Mouse (Mus musculus) hindbrain, postnatal 0 days (tissue): ENCODE data around the gene Dnaic2. TPM values are rescaled to one million over a fixed set of nuclear protein-coding genes. Genes with fewer than 3 reads are reported as not detected.

Source experiments
- ATAC-seq: fragments of 200-750 bp; cut with Nextera tagmentation; 2 replicates; pipeline ENCODE4 v1.8.0; 2017; ENCODE audit warnings: mild to moderate bottlenecking, moderate TSS enrichment, moderate library complexity
- DNase-seq: peaks from one replicate; pipeline ENCODE4 v3.0.0-alpha.2; 2015; ENCODE audit warnings: low spot score
- H3K27ac ChIP-seq: fragments of 300-500 bp; sonication (generic); 2 replicates; pipeline ENCODE4 v1.5.1; 2014; ENCODE audit warnings: mild to moderate bottlenecking
- H3K27me3 ChIP-seq: fragments of 300-500 bp; sonication (generic); 2 replicates; pipeline ENCODE4 v1.6.1; 2014; ENCODE audit warnings: low read length, mixed read lengths; ENCODE audit not compliant: insufficient read depth
- H3K36me3 ChIP-seq: fragments of 300-500 bp; sonication (generic); 2 replicates; pipeline ENCODE4 v1.6.1; 2014; ENCODE audit warnings: low read length, mixed read lengths; ENCODE audit not compliant: insufficient read depth
- H3K4me1 ChIP-seq: fragments of 300-500 bp; sonication (generic); 2 replicates; pipeline ENCODE4 v1.6.1; 2014; ENCODE audit warnings: antibody characterized with exemption, low read length, mixed read lengths; ENCODE audit not compliant: insufficient read depth
- H3K4me2 ChIP-seq: fragments of 300-500 bp; sonication (generic); 2 replicates; pipeline ENCODE4 v1.6.1; 2014; ENCODE audit warnings: low read depth, mild to moderate bottlenecking, low read length, moderate library complexity, mixed read lengths
- H3K4me3 ChIP-seq: fragments of 300-500 bp; sonication (generic); 2 replicates; pipeline ENCODE4 v1.5.1; 2014; ENCODE audit warnings: low read length
- H3K9ac ChIP-seq: fragments of 300-500 bp; sonication (generic); replicated peaks from 2 replicates; pipeline ENCODE4 v1.6.1; 2014; ENCODE audit warnings: mild to moderate bottlenecking, low read length, moderate library complexity, mixed read lengths
- H3K9me3 ChIP-seq: fragments of 300-500 bp; sonication (generic); 2 replicates; pipeline ENCODE4 v1.6.1; 2016; ENCODE audit warnings: low read length, mixed read lengths
- CTCF ChIP-seq: IDR thresholded peaks from 2 replicates; pipeline ENCODE4 v1.5.1; 2016; ENCODE audit warnings: antibody characterized with exemption, control low read depth, low read depth
- WGBS: fragments of 180-500 bp; shearing (Covaris S2); extraction: QIAGEN DNeasy Blood & Tissue Kit; methylation state at CpG from one replicate; pipeline ENCODE4 v1.1.7; 2014; 5-methylcytosine and 5-hydroxymethylcytosine counted together
- polyA plus RNA-seq: library from polyadenylated mRNA; unstranded; fragments of >200 nt; fragmentation: Nextera tagmentation; extraction: Ambion mirVana; gene quantifications from 2 replicates; pipeline ENCODE4 v1.2.1, GENCODE M21; 2015
- total RNA-seq: library from RNA; depleted of rRNA; stranded (reverse); fragments of >200 nt; gene quantifications from 2 replicates; pipeline ENCODE4 v1.2.3, GENCODE M21; 2014

The Dnaic2 gene
- total and polyA plus RNA-seq, 2 experiments from 2014 or later: 3.2 to 5.1 TPM

DNA sequence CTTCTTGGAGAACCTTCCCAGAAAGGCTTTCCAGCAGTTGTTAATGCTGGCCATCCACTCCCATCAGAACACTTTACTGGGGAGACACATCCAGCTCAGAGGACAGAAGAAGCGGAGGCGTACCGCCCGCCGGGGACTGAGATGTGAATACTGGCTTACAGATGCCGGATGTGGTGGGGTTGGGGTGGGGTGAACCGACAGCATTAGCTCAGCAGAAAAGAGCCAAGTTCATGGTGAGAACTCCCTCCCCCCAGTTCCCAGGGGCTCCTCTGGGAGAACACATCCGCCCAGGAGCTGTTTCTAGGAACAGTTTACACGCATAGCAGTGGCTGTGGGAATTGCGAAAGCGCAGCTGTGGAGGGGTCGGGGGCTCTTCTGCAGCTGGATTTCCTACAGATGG is 27.7 kb upstream of the Dnaic2 start:
- no peaks in the 10 kb centered on the region for H3K9me3 ChIP-seq
- 0 out of 2 replicates have a peak, but pooled peaks cover 9% of the 10 kb centered on the region for H3K4me1 ChIP-seq
- WGBS: 79% methylated on average over 12 of the region's 12 CpGs
- no peak overlapping the region for H3K9ac ChIP-seq
- no peak for DNase-seq
- H3K4me3 ChIP-seq: no peak overlapping the region
- H3K4me2 ChIP-seq: no peak overlapping the region
- ATAC-seq: no peak
- H3K27ac ChIP-seq: no peak overlapping the region
- TF ChIP-seq CTCF: no peak
- no peaks in the 10 kb centered on the region for H3K27me3 ChIP-seq
- no peaks in the 10 kb centered on the region for H3K36me3 ChIP-seq

DNA sequence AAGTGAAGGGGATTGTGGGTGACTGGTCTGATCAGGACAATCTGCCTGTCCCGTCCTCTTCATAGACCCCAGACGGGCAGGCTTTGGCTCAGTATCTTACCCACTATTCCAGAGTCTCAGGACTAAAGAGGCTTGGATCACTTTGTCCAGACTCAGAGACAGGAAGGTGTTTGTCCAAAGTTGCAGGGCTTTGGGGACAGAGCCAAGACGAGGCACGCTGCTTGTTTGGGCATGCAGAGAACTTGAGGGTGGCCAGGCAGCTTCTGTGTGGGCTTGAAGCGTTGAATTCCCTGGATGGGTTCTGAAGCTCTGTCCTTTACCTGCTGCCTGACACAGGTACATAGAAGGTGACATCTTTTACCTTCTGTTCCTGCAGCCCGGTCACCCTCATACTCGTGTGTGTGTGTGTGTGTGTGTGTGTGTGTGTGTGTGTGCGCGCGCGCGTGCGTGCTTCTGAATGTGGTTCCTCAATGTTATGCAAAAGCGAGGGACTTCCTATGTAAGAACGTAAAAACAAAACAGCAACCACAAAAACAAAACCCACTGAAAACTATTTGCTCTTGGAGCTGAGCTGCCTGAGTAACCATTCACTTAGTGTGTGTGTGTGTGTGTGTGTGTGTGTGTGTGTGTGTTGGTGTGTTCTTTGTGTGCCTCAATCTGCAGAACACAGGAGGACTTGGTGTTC is 24.8 kb upstream of the Dnaic2 start:
- DNase-seq (peak; percentile 43), ATAC-seq (no peak)
- H3K27me3 ChIP-seq: no peaks in the 10 kb centered on the region
- WGBS: 78% methylated on average over 15 of the region's 15 CpGs
- no peak overlapping the region for H3K9ac ChIP-seq
- H3K4me2 ChIP-seq: no peak overlapping the region
- TF ChIP-seq CTCF: no peak
- H3K36me3 ChIP-seq: no peaks in the 10 kb centered on the region
- no peak overlapping the region; the same call in 1 of the 2 replicates for H3K27ac ChIP-seq
- H3K9me3 ChIP-seq: no peaks in the 10 kb centered on the region
- H3K4me3 ChIP-seq: no peak overlapping the region
- peaks cover 13% of the 10 kb centered on the region; the same call in 1 of the 2 replicates for H3K4me1 ChIP-seq

- 74% methylated on average over 6 of the region's 6 CpGs for WGBS
- peak overlapping the region; percentile 46; the same call in 1 of the 2 replicates for H3K27ac ChIP-seq
- no peak for DNase-seq
Measured at GRCm38 (mm10) chr11:114702996-114703361, 24.2 kb upstream of the Dnaic2 start.

DNA sequence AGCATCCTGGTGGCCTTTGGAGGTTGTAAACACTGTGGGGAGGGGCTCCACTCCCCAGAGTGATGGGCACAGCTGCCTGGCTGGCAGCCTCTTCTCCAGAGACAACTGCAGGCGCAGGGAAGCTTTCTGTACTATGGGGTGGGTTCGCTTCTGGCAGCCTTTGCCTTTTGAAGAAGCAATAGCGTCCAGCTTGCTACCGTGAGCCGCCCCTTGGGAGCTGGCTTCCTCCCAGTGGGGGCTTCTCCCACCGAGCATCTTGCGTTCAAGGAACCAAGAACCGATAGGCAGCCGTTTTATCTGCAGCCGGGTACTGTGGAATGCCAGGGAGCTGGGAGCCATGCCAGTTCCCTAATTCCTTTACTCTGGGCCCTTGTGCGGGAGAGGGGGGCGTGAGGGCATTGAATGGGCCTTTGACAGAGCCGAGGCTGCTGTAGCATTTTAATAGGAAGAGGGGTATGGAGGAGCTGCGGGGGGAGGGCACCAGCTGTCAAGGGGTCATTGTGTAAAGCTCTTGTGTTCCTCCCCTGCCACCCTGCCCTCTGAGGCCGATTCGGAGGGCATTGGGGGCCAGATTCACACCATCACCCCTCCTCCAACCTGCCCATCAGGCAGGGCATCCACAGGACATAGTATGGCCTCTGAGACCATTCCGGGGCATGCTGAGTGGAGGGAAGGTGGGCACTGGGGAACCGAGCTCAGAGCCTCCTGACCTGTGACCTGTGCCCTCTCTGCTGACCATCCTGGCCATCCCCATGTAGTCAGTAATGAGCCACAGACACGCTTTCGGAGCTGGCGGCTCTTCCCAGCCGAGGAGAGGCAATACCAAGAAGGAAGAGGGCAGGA is 22.9 kb upstream of the Dnaic2 start:
- H3K4me2 ChIP-seq: no peak overlapping the region
- no peak for TF ChIP-seq CTCF
- WGBS: 23% methylated on average over 22 of the region's 22 CpGs
- peak; percentile 95 for ATAC-seq
- H3K27ac ChIP-seq: peak overlapping the region; percentile 46; the same call in 1 of the 2 replicates
- DNase-seq: peak; percentile 87
- no peaks in the 10 kb centered on the region for H3K9me3 ChIP-seq
- H3K4me3 ChIP-seq: no peak overlapping the region
- H3K9ac ChIP-seq: no peak overlapping the region
- no peaks in the 10 kb centered on the region for H3K27me3 ChIP-seq
- no peaks in the 10 kb centered on the region for H3K36me3 ChIP-seq
- peaks cover 13% of the 10 kb centered on the region; the same call in 1 of the 2 replicates for H3K4me1 ChIP-seq

More at GRCm38 (mm10) chr11:114702996-114703361, 24.2 kb upstream of the Dnaic2 start:
- Histone ChIP-seq H3K4me1 (peaks cover 13% of the 10 kb centered on the region; the same call in 1 of the 2 replicates), H3K4me3 (no peak overlapping the region), H3K27me3 (no peaks in the 10 kb centered on the region), H3K4me2 (no peak overlapping the region), H3K9ac (no peak overlapping the region), H3K9me3 (no peaks in the 10 kb centered on the region), H3K36me3 (no peaks in the 10 kb centered on the region)
- no peak for TF ChIP-seq CTCF
- no peak for ATAC-seq

DNA sequence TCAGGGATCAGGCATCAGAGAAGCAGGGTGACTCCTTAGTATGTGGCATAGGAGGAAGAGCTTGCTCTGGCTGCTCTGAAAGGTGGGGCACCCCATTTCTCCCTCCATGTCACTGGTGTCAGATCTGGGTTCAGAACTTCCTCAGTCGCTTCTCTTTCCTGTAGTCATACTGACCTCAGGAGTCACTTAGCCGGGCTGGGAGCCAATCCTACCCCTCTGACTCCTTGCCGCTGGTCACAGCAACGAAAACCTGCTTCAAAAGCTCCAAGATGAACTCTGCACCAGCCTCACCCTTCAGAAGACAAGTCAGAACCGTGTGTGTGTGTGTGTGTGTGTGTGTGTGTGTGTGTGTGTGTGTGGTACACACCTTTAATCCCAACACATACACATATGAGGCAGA is 20.9 kb upstream of the Dnaic2 start:
- no peak for DNase-seq
- 79% methylated on average over 5 of the region's 5 CpGs for WGBS
- Histone ChIP-seq H3K4me1 (peaks cover 13% of the 10 kb centered on the region; the same call in 1 of the 2 replicates), H3K9ac (no peak overlapping the region), H3K36me3 (peaks cover 4% of the 10 kb centered on the region; the same call in 1 of the 2 replicates), H3K27ac (no peak overlapping the region), H3K4me3 (no peak overlapping the region), H3K9me3 (no peaks in the 10 kb centered on the region), H3K27me3 (no peaks in the 10 kb centered on the region), H3K4me2 (no peak overlapping the region)
- ATAC-seq: no peak
- TF ChIP-seq CTCF: no peak

- TF ChIP-seq CTCF: no peak
- no peak for DNase-seq
Measured at GRCm38 (mm10) chr11:114711393-114711792, 15.8 kb upstream of the Dnaic2 start.

More at GRCm38 (mm10) chr11:114711393-114711792, 15.8 kb upstream of the Dnaic2 start:
- H3K27me3 ChIP-seq: no peaks in the 10 kb centered on the region
- H3K9me3 ChIP-seq: no peaks in the 10 kb centered on the region
- no peaks in the 10 kb centered on the region for H3K4me1 ChIP-seq
- no peak overlapping the region for H3K4me2 ChIP-seq
- no peak overlapping the region for H3K27ac ChIP-seq
- WGBS: 83% methylated on average over 3 of the region's 3 CpGs
- no peak for ATAC-seq
- H3K4me3 ChIP-seq: no peak overlapping the region
- peaks cover 4% of the 10 kb centered on the region; the same call in 1 of the 2 replicates for H3K36me3 ChIP-seq
- H3K9ac ChIP-seq: no peak overlapping the region
